Comparison of ENCODE assay signal across 12 mouse cellular contexts in genomic region chr15:64031099-64031498, GRCm38 (mm10). TPM values are rescaled to one million over a fixed set of nuclear protein-coding genes. Genes with fewer than 3 reads are reported as not detected.
DNase-seq lines count a peak whose midpoint lies in the region; ATAC-seq and TF ChIP-seq lines count a peak whose summit lies in the region.
"Had no signal": no experiment of that assay in that cellular context is flagged by ENCODE, and none has a peak within 500 bp of the region (broad histone marks: within the 10 kb centered on the region; RNA-seq: fewer than 3 reads in every experiment).

No protein-coding gene starts in this region.

- no peak overlapping the region for H3K4me3 ChIP-seq in lung, embryonic 14.5 days (ENCODE audit: low read depth, low read length)
- H3K4me3 ChIP-seq in lung, adult 2 months (replicated peaks; ENCODE audit: extremely low read depth, low read depth, low read length): no peak overlapping the region
- H3K4me3 ChIP-seq in limb, embryonic 11.5 days (ENCODE audit: low read depth, low read length): no peak overlapping the region
- H3K4me3 ChIP-seq: heart, embryonic 15.5 days; liver, embryonic 12.5 days had no signal

- 43% methylated on average over 5 of the region's 5 CpGs for WGBS in lung, embryonic 14.5 days
- WGBS in lung, adult 2 months: 56% methylated on average over 5 of the region's 5 CpGs
- 39% methylated on average over 5 of the region's 5 CpGs for WGBS in limb, embryonic 11.5 days

- no peak for TF ChIP-seq POLR2A in lung, adult 2 months (IDR thresholded peaks at IDR 0.05; ENCODE audit: borderline replicate concordance, extremely low read depth, low read depth, low read length)

- H3K4me1 ChIP-seq in lung, embryonic 14.5 days (ENCODE audit: insufficient read depth): peaks cover 9% of the 10 kb centered on the region; the same call in 1 of the 2 replicates
- H3K4me1 ChIP-seq in lung, adult 2 months (ENCODE audit: control insufficient read depth, insufficient read depth, low read length): peaks cover 14% of the 10 kb centered on the region
- peaks cover 17% of the 10 kb centered on the region for H3K4me1 ChIP-seq in limb, embryonic 11.5 days (ENCODE audit: control insufficient read depth, insufficient read depth, low read length)

- no peaks in the 10 kb centered on the region for H3K27me3 ChIP-seq in lung, embryonic 14.5 days (ENCODE audit: insufficient read depth, low read length)
- H3K27me3 ChIP-seq in limb, embryonic 11.5 days (ENCODE audit: control insufficient read depth, insufficient read depth, low read length): no peaks in the 10 kb centered on the region
- H3K27me3 ChIP-seq: heart, embryonic 15.5 days; liver, embryonic 12.5 days had no signal

- no peak for TF ChIP-seq CTCF in lung, embryonic 14.5 days (IDR thresholded peaks at IDR 0.05; ENCODE audit: low read depth)
- TF ChIP-seq CTCF in lung, adult 2 months (IDR thresholded peaks at IDR 0.05; ENCODE audit: insufficient read depth, low read length): no peak

- H3K27ac ChIP-seq in lung, embryonic 14.5 days (ENCODE audit: low read depth): no peak overlapping the region
- H3K27ac ChIP-seq in limb, embryonic 11.5 days (replicated peaks; ENCODE audit: low read depth, low read length): no peak overlapping the region
- H3K27ac ChIP-seq: heart, embryonic 15.5 days; liver, embryonic 12.5 days had no signal

- DNase-seq in gastrocnemius, postnatal 10 days: peak; percentile 28
- no peak for DNase-seq in gastrocnemius, postnatal 25 days
- no peak for DNase-seq in lung, embryonic 14.5 days
- no peak for DNase-seq in lung, adult 2 months
- peak; percentile 31 for DNase-seq in 416B (ENCODE audit: low read depth)
- peak; percentile 36 for DNase-seq in limb, embryonic 11.5 days (ENCODE audit: low spot score)
- no peak for DNase-seq in B cell, adult 2 months
- DNase-seq: cerebellum, adult 9-10 months; thymus, postnatal 36 days had no signal

- H3K4me2 ChIP-seq in lung, embryonic 14.5 days: no peak overlapping the region
- no peak overlapping the region for H3K4me2 ChIP-seq in limb, embryonic 11.5 days (ENCODE audit: low read depth, severe bottlenecking)
- H3K4me2 ChIP-seq: heart, embryonic 15.5 days; liver, embryonic 12.5 days had no signal

- H3K9ac ChIP-seq in lung, embryonic 14.5 days: no peak overlapping the region
- no peak overlapping the region for H3K9ac ChIP-seq in limb, embryonic 11.5 days (ENCODE audit: low read length)
- H3K9ac ChIP-seq: heart, embryonic 15.5 days; liver, embryonic 12.5 days had no signal

- H3K9me3 ChIP-seq in lung, embryonic 14.5 days (ENCODE audit: low read depth, low read length): no peaks in the 10 kb centered on the region
- no peaks in the 10 kb centered on the region for H3K9me3 ChIP-seq in limb, embryonic 11.5 days (ENCODE audit: control insufficient read depth, low read length)
- H3K9me3 ChIP-seq: heart, embryonic 15.5 days; liver, embryonic 12.5 days had no signal

- ATAC-seq in lung, embryonic 14.5 days (ENCODE audit: insufficient read depth): 0 out of 2 replicates have a peak, but pooled peaks have one; percentile 40
- no peak; the same call in 1 of the 2 replicates for ATAC-seq in limb, embryonic 11.5 days (ENCODE audit: insufficient number of reproducible peaks, low FRiP score, low TSS enrichment, low read depth)
- no peak for ATAC-seq in monocyte, adult 5-6 weeks (replicated peaks; ENCODE audit: insufficient number of reproducible peaks, low FRiP score, low TSS enrichment, poor library complexity, severe bottlenecking)
- ATAC-seq: liver, embryonic 12.5 days had no signal

- no peaks in the 10 kb centered on the region for H3K36me3 ChIP-seq in lung, embryonic 14.5 days (ENCODE audit: insufficient read depth)
- H3K36me3 ChIP-seq in limb, embryonic 11.5 days (ENCODE audit: control insufficient read depth, insufficient read depth, low read length): no peaks in the 10 kb centered on the region
- H3K36me3 ChIP-seq: heart, embryonic 15.5 days; liver, embryonic 12.5 days had no signal

RNA-seq across cellular contexts. Expression of gene Fam49b, which starts 29.2 kb away (rescaled TPM):
- total RNA-seq in gastrocnemius, postnatal 10 days (2021): 10 to 100 TPM; 64.8 to 65.6 TPM
- 10 to 100 TPM; 25.8 to 40.7 TPM for total RNA-seq in gastrocnemius, postnatal 25 days (2021)
- 71.2 and 72.5 TPM in 2 replicates for polyA plus RNA-seq in lung, embryonic 14.5 days (2014; fragmentation: Nextera tagmentation; extraction: Ambion mirVana)
- polyA plus RNA-seq in lung, adult 2 months (2012; rRNA removed): 19.1 and 23.1 TPM in 2 replicates
- 80.6 and 84.0 TPM in 2 replicates for polyA plus RNA-seq in limb, embryonic 11.5 days (2014; fragmentation: Nextera tagmentation; extraction: Ambion mirVana)
- 420 to 436 TPM (median 435 TPM) in 3 replicates for total RNA-seq in monocyte, adult 5-6 weeks (2017)

Comparison
In these comparisons a context has a peak if more than half of its experiments do, and no peak if none do; other contexts are left out.
1. DNase-seq: peak in gastrocnemius, postnatal 10 days (single experiment), 416B (single experiment) and limb, embryonic 11.5 days (single experiment); none in gastrocnemius, postnatal 25 days (single experiment), lung, embryonic 14.5 days (single experiment), lung, adult 2 months (single experiment) and B cell, adult 2 months (0 of 2).